Mouse (Mus musculus) small intestine, adult 2 months (tissue): Measurements from ENCODE around the gene Rab19. TPM values are rescaled to one million over a fixed set of nuclear protein-coding genes. Genes with fewer than 3 reads are reported as not detected.

Experiments
- H3K27ac ChIP-seq: fragments of 200-500 bp; 2 replicates; pipeline ENCODE4 v1.5.1; 2012; ENCODE audit warnings: low read depth, low read length, control low read depth, inconsistent platforms; ENCODE audit not compliant: insufficient read depth
- H3K27me3 ChIP-seq: fragments of 200-500 bp; 2 replicates; pipeline ENCODE4 v1.6.1; 2012; ENCODE audit warnings: mild to moderate bottlenecking, moderate library complexity, low read length, inconsistent platforms; ENCODE audit not compliant: control insufficient read depth, insufficient read depth
- H3K36me3 ChIP-seq: fragments of 200-500 bp; 2 replicates; pipeline ENCODE4 v1.6.1; 2012; ENCODE audit warnings: mild to moderate bottlenecking, low read length, control low read depth, inconsistent platforms; ENCODE audit not compliant: control insufficient read depth, insufficient read depth
- H3K4me1 ChIP-seq: fragments of 200-500 bp; 2 replicates; pipeline ENCODE4 v1.6.1; 2012; ENCODE audit warnings: low read length, inconsistent platforms, mixed read lengths; ENCODE audit not compliant: control insufficient read depth, insufficient read depth, insufficient read length
- H3K4me3 ChIP-seq: fragments of 200-500 bp; 2 replicates; pipeline ENCODE4 v1.5.1; 2012; ENCODE audit warnings: low read depth, mild to moderate bottlenecking, control low read depth, inconsistent platforms, low read length, moderate library complexity
- CTCF ChIP-seq: fragments of 200-500 bp; IDR thresholded peaks from 2 replicates; pipeline ENCODE4 v1.5.1; 2012; ENCODE audit warnings: low read depth, mild to moderate bottlenecking, control low read depth, inconsistent platforms, low read length, moderate library complexity, mixed read lengths; ENCODE audit not compliant: insufficient replicate concordance, insufficient read length; ENCODE audit errors: extremely low read depth
- POLR2A ChIP-seq: fragments of 200-500 bp; IDR thresholded peaks from 2 replicates; pipeline ENCODE4 v1.6.1; 2012; ENCODE audit warnings: low read depth, mild to moderate bottlenecking, control low read depth, inconsistent platforms, low read length, moderate library complexity
- WGBS: fragments of 180-500 bp; shearing (Covaris S2); methylation state at CpG from one replicate; pipeline ENCODE4 v1.1.7; 2018; 5-methylcytosine and 5-hydroxymethylcytosine counted together
- polyA plus RNA-seq: library from polyadenylated mRNA; depleted of rRNA; stranded (reverse); fragments of >200 nt; gene quantifications from 2 replicates; pipeline ENCODE4 v1.2.3, GENCODE M21; 2012

Gene Rab19
- polyA plus RNA-seq, 1 experiment = 8.3 TPM

DNA sequence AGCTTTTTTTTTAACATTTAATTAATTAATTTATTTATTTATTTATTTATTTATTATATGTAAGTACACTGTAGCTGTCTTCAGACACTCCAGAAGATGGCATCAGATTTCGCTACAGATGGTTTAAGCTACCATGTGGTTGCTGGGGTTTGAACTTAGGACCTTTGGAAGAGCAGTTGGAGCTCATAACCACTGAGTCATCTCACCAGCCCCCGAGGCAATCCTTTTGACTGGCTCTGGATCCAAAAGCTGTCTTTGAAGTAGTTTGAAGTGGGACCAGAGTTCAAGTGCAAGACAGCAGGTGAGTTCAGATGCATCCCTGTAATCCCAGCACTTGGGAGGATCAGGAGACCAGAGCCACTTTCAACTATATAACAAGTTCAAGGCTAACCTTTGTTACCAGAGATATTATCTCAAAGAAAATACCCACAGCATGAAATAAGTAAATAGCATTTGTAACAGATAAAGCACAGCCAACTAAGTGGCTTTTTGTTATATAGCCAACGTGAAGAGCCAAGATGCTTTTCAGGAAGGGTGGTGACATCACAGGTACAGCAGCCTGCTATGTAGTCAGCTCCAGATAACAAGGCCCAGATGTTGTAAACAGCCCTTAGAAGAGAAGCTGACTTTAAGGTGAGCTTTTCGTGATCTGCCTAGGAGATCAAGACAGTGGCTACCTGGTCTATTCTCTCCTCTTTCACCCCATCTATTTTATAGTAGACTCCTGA is 46.5 kb downstream of the Rab19 start:
- WGBS = 37% methylated on average over 4 of the region's 4 CpGs
- Histone ChIP-seq H3K4me1 (peaks cover 18% of the 10 kb centered on the region; the same call in 1 of the 2 replicates), H3K4me3 (no peak overlapping the region), H3K36me3 (no peaks in the 10 kb centered on the region), H3K27me3 (no peaks in the 10 kb centered on the region), H3K27ac (peak overlapping the region; percentile 72)
- TF ChIP-seq CTCF (no peak), POLR2A (no peak)

DNA sequence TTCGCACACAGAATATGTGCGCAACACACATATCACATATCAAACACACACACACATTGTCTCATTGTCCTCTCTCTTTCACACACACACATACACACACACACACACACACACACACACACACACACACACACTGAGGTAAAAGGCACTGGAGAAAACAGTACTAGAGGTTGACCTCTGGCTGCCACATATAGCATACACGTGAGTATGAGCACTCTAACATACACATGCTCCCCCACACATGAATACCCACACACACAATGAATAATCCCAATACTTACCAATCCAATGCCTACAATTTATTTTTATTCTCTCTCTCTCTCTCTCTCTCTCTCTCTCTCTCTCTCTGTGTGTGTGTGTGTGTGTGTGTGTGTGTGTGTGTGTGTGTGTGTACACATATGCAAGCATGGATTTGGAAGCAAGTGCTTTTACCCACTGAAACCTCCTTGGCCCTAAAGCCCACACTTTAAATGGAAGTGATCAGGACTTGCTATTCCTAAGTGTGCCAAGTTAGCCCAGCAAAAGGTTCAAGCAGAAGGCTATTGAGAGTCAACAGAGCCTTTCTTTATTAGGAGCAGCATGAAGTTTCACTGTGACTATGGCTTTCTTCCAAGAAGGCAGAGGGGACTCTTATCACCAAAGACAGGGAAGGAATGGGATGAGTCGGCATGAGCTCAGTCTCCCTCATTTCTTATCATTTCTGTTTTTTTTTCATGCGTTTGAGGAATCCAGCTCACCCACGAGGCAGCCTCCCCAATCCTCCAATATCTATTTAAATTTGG is 48.2 kb downstream of the Rab19 start:
- no peak for TF ChIP-seq POLR2A
- no peak for TF ChIP-seq CTCF
- H3K27me3 ChIP-seq = no peaks in the 10 kb centered on the region
- H3K4me3 ChIP-seq = no peak overlapping the region
- H3K27ac ChIP-seq = 0 out of 2 replicates have a peak overlapping the region, but pooled peaks have one; percentile 3
- 57% methylated on average over 6 of the region's 6 CpGs for WGBS
- H3K36me3 ChIP-seq = no peaks in the 10 kb centered on the region
- H3K4me1 ChIP-seq = peaks cover 23% of the 10 kb centered on the region; the same call in 1 of the 2 replicates

DNA sequence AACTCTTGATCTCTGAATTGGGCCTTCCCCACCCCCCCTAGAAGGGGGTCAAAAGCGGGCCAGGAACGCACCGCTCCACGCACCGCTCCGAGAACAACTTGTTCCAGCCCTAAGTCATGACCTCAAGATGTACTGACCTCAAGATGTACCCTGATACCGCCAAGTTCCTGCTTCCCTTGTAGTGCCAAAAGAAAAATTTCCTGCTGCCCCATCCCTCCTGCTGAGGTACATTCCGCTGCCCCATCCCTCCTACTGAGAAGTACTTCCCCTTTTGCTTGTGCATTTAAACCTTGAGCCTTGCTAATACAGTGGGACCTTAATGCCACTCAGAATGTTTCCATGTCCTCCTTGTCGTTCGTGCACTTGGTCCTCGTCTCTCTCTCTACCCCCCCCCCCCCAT is 49.7 kb downstream of the Rab19 start:
- Histone ChIP-seq H3K4me3 (no peak overlapping the region), H3K27ac (no peak overlapping the region), H3K4me1 (peaks cover 33% of the 10 kb centered on the region; the same call in 1 of the 2 replicates), H3K36me3 (no peaks in the 10 kb centered on the region), H3K27me3 (no peaks in the 10 kb centered on the region)
- no peak for TF ChIP-seq CTCF
- TF ChIP-seq POLR2A = no peak
- WGBS = 86% methylated on average over 11 of the region's 11 CpGs

DNA sequence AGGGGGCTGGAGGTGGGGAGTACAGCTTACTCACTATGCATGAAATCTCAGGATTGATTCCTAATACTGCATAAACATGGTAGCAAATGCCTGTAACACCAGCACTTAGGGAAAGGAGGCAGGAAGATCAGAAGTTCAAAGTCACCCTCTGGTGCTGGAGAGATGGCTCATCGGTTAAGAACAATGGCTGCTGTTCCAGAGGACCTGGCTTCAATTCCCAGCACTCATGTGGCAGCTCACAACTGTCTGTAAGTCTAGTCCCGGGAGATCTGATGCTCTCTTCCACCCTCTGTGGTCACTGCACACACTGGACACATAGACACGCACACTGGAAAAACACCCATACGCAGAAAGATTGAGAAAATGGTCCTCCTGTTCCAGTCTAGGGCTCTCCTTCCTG is 52.2 kb downstream of the Rab19 start:
- no peaks in the 10 kb centered on the region for H3K36me3 ChIP-seq
- 89% methylated on average over 4 of the region's 4 CpGs for WGBS
- TF ChIP-seq CTCF = no peak
- TF ChIP-seq POLR2A = no peak

DNA sequence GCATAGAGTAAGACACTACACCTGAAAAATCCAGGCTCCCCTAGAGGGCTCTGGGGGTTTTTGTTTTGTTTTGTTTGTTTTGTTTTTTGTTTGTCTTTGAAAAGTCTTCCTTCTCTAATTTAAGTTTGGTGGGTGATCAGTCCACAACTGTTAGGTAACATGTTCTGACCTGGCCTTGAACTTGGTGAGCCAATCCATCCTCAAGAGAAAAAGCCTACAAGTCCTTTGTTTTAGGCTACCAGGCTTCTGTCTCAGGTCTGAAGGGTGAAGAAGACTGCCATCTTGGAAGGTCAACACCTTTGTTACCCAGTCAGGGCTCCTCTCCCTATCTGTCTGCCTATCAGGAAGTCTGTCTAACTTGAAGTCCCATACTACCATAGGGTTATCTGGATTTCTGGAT is 52.7 kb downstream of the Rab19 start:
- Histone ChIP-seq H3K36me3 (no peaks in the 10 kb centered on the region), H3K4me3 (no peak overlapping the region), H3K4me1 (peaks cover 27% of the 10 kb centered on the region; the same call in 1 of the 2 replicates), H3K27me3 (no peaks in the 10 kb centered on the region), H3K27ac (peak overlapping the region; percentile 58; the same call in 1 of the 2 replicates)
- TF ChIP-seq CTCF = no peak
- no peak for TF ChIP-seq POLR2A

More for the DNA sequence above, 52.2 kb downstream of the Rab19 start:
- no peak overlapping the region for H3K4me3 ChIP-seq
- no peaks in the 10 kb centered on the region for H3K27me3 ChIP-seq
- peaks cover 28% of the 10 kb centered on the region; the same call in 1 of the 2 replicates for H3K4me1 ChIP-seq
- H3K27ac ChIP-seq = 0 out of 2 replicates have a peak overlapping the region, but pooled peaks have one; percentile 58

DNA sequence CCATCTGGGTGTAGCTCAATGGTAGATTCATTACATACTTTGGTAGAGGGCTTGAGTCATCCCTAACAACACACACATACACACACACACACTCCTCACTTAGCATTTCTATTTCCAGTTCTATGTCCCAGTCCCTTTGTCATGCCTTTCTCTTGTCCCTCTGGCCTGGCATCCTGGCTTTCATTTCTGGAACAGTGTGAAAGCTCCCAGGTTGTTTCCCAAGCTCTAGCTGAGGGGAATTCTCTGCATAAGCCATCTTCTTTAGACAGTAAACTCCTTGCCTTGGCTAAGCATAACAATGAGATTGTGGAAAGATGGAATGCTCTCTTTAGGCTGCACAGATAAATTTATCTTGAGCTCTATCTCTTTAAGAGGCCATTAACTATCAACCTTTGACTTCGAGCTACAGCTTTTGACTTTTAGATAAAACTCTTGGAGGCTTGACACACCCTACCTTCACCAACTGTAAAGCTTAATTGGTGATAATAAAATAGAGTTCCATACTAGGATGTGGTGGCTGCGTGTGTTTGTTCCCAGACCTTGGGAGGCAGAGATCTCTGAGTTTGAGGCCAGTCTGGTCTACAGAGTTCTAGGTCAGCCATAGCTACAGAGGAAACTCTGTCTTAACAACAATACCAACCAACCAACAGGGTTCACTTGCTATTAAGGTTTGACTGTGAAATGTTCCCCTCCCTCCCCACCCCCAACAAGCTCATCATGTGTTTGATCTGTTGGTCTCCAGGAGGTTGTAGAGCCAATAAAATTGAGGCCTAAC is 53.3 kb downstream of the Rab19 start:
- Histone ChIP-seq H3K27ac (peak overlapping the region; percentile 76), H3K4me1 (peaks cover 23% of the 10 kb centered on the region; the same call in 1 of the 2 replicates), H3K4me3 (no peak overlapping the region), H3K27me3 (no peaks in the 10 kb centered on the region), H3K36me3 (no peaks in the 10 kb centered on the region)
- TF ChIP-seq CTCF = no peak
- no peak for TF ChIP-seq POLR2A
- WGBS = 32% methylated on average over 2 of the region's 2 CpGs

DNA sequence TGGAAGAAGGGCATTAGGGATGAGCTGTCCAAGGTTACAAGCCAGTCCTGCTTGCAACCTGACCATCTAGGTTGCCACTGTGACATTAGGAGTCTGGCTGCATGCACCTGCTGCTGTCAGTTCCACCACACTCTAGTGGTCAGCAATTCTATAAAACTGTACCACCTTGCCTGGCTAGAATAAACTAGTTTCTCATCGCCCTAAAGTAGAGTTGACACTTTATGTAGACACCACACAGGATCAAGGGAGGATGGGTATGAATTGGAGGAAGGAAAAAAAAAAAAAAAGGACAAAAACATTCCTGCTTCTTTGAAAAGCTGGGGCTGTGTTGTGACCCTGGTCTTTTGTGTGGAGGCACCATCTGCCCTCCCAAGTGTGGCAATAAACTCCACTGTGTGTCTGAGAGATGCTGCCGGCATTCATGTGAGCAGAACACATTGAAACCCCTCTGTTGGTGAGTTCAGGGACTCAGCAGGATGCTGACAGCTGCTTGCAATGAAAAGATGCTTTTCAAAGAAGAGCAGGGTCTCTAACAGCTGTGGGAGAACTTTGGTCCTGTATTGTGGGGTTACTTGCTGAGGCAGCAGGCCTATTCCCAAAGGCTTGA is 54.0 kb downstream of the Rab19 start:
- Histone ChIP-seq H3K4me3 (no peak overlapping the region), H3K4me1 (peaks cover 21% of the 10 kb centered on the region; the same call in 1 of the 2 replicates), H3K36me3 (no peaks in the 10 kb centered on the region), H3K27me3 (no peaks in the 10 kb centered on the region), H3K27ac (peak overlapping the region; percentile 76)
- WGBS = 83% methylated on average over 2 of the region's 2 CpGs
- TF ChIP-seq CTCF (no peak), POLR2A (no peak)
